In genomic region chr13:54874291-54875200, GRCm38 (mm10) we compare ENCODE assay signal across 10 mouse cellular contexts.
DNase-seq lines count a peak whose midpoint lies in the region; ATAC-seq lines count a peak whose summit lies in the region.
"Had no signal": no experiment of that assay in that cellular context is flagged by ENCODE, and none has a peak within 500 bp of the region (broad histone marks: within the 10 kb centered on the region; RNA-seq: fewer than 3 reads in every experiment).

No protein-coding gene starts in this region.

- 1% methylated on average over 38 of the region's 38 CpGs for WGBS in embryonic facial prominence, embryonic 13.5 days
- WGBS in limb, embryonic 12.5 days: under 1% methylated on average over 38 of the region's 38 CpGs

- peak; percentile 50 for DNase-seq in right cerebral cortex, postnatal 4 days
- no peak for DNase-seq in right cerebral cortex, adult 2 months (ENCODE audit: low spot score in 2 of 2)
- peak; percentile 82 for DNase-seq in retina, postnatal 1 day
- no peak for DNase-seq in frontal cortex, postnatal 25 days (ENCODE audit: low spot score in 2 of 2)
- DNase-seq in gastrocnemius, adult 8-10 months (ENCODE audit: low spot score in 2 of 2): no peak
- DNase-seq: kidney, adult 11 months had no signal

- no peak overlapping the region for H3K27ac ChIP-seq in embryonic facial prominence, embryonic 13.5 days
- no peak overlapping the region for H3K27ac ChIP-seq in limb, embryonic 12.5 days
- H3K27ac ChIP-seq: liver, embryonic 15.5 days had no signal

- H3K36me3 ChIP-seq in embryonic facial prominence, embryonic 13.5 days: no peaks in the 10 kb centered on the region
- no peaks in the 10 kb centered on the region for H3K36me3 ChIP-seq in limb, embryonic 12.5 days
- H3K36me3 ChIP-seq: liver, embryonic 15.5 days had no signal

- ATAC-seq in embryonic facial prominence, embryonic 13.5 days (ENCODE audit: insufficient number of reproducible peaks, insufficient read depth, low FRiP score, low TSS enrichment, low read depth): no peak
- ATAC-seq in limb, embryonic 12.5 days (ENCODE audit: insufficient number of reproducible peaks, insufficient read depth, low FRiP score, low TSS enrichment, low read depth): no peak
- no peak for ATAC-seq in erythroid progenitor cell, adult 5-6 weeks (replicated peaks; ENCODE audit: low FRiP score, poor library complexity, severe bottlenecking)

- H3K4me3 ChIP-seq in embryonic facial prominence, embryonic 13.5 days: peak overlapping the region; percentile 3; the same call in 1 of the 2 replicates
- H3K4me3 ChIP-seq in limb, embryonic 12.5 days (replicated peaks): 0 out of 2 replicates have a peak overlapping the region, but pooled peaks have one; percentile 4
- H3K4me3 ChIP-seq: liver, embryonic 15.5 days had no signal

- H3K9me3 ChIP-seq in embryonic facial prominence, embryonic 13.5 days: no peaks in the 10 kb centered on the region
- H3K9me3 ChIP-seq in limb, embryonic 12.5 days: no peaks in the 10 kb centered on the region
- H3K9me3 ChIP-seq: liver, embryonic 15.5 days had no signal

- 0 out of 2 replicates have a peak, but pooled peaks cover 7% of the 10 kb centered on the region for H3K4me1 ChIP-seq in embryonic facial prominence, embryonic 13.5 days
- H3K4me1 ChIP-seq in limb, embryonic 12.5 days (replicated peaks): peaks cover 8% of the 10 kb centered on the region; the same call in 1 of the 2 replicates
- H3K4me1 ChIP-seq: liver, embryonic 15.5 days had no signal

- H3K4me2 ChIP-seq in embryonic facial prominence, embryonic 13.5 days: peak overlapping the region; percentile 40
- H3K4me2 ChIP-seq in limb, embryonic 12.5 days: peak overlapping the region; percentile 17; the same call in 1 of the 2 replicates
- H3K4me2 ChIP-seq: liver, embryonic 15.5 days had no signal

- H3K27me3 ChIP-seq in embryonic facial prominence, embryonic 13.5 days: peaks cover 69% of the 10 kb centered on the region
- peaks cover 76% of the 10 kb centered on the region for H3K27me3 ChIP-seq in limb, embryonic 12.5 days

- no peak overlapping the region for H3K9ac ChIP-seq in embryonic facial prominence, embryonic 13.5 days
- no peak overlapping the region for H3K9ac ChIP-seq in limb, embryonic 12.5 days (replicated peaks)
- H3K9ac ChIP-seq: liver, embryonic 15.5 days had no signal

Comparison
In these comparisons a context has a peak if more than half of its experiments do, and no peak if none do; other contexts are left out.
1. DNase-seq: peak in right cerebral cortex, postnatal 4 days (single experiment) and retina, postnatal 1 day (single experiment); none in right cerebral cortex, adult 2 months (0 of 2), frontal cortex, postnatal 25 days (0 of 2) and gastrocnemius, adult 8-10 months (0 of 2).